Mouse (Mus musculus) adrenal gland, adult (tissue): ENCODE measurements at regions not wholly inside any gene's neighbourhood (a gene's known extent, or its start where the extent isn't known, plus 50 kb on each side); places are given as distances from the start of the nearest gene placed in this dataset.
A peak's percentile ranks its signal among the peaks of the same experiment; 100 is the strongest.

Source experiments
- DNase-seq, 2 experiments: peaks; one replicate each; pipeline ENCODE4 v3.0.0; 2022 to 2023; ENCODE audit warnings: low spot score in 1 of 2; ENCODE audit not compliant: inconsistent age in 2 of 2

DNA sequence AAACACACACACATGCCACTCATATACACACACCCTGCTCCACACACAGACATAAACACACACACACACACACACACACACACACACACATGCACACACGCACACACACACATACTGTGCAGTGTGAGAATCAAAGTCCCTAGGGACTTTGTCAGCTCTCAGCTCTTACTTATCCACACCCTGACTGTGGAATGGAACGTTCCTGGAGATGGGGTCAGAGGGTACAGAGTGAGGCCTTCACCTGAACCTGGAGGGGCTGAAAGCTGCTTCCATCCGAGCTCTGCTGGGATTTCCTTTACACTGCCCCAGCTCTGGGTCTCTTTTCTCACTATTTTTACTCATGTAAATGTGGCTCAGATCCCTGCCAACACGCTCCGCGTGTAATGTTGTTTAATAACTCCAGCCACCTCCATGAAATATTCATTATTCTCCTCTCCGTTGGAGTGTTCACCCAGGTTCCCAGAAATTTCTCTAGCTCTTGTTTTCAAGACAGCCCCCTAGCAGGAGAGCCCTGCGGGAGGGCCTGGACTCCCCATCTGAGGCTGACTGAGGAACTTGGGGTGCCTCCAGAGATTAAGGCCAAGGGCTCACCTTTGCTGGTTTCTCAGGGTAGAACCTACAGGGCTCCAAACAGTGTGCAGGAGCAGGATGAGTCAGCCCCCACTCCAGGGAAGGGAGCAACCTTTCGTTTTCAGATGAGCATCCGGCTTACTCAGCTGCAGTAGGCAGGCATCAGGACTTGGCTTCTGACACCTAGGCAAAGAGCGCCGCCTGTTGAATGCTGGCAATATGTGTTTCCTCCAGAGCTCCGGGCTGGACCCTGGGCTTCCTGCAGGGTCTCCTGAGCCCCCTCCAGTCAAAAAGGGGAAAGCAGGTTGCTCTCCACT lies 360.8 kb upstream of the Dynlrb2 start:
- peak; percentile 60 to 89 for DNase-seq

DNA sequence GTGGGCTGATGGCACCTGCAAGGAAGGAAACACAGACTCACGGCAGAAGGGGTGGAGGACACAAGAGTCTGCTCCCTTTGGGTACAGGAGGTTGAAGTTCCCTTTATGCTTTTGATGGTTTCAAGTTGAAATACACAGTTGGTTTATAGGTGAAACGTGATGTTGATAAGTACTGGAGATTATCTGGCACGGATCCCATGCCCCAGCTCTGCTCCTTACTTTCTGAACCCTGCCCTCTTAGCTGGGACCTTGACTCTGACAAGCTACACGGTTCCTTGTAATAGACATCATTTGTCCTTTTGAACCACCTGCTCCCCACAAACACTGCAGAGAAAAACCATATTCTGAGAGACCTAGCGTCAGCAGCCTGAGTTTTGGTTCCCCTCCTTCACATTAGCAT lies 363.4 kb upstream of the Dynlrb2 start:
- no peak for DNase-seq

DNA sequence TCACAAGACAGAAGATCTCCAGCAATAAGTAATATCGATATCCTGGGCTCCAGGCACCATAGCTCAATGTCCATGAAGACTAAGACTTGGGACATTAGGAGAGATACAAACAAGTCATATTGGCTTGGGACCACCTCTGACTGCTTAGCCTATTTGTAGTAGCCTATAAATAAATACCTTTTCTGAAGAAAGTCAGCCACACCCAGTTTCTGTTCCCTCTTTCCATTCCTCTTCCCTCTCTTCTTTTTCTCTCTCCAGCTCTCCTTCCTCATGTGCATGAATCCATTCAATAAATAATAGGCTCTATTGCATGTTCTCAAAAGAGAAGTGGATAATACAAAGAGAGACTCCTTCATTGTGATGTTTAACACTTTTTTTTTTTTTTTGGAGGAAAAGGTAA lies 364.8 kb upstream of the Dynlrb2 start:
- DNase-seq: no peak

DNA sequence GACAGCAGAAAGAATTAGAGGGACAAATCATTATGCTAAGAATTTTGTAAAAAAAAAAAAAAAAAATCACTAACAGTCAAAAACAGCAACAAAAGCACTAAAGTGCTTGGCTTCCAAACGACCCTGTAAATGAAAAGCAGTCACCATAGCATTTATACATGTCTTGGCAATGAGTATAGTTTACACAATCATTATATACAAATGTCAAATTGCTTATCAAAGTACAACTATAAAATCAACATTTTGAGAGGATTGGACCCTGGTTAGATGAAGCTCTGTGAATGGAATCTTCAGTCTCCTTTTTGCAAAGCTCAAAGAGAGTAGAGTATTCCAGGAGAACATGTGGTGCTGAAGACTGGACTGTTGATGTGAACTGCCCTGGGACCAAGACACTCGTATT lies 367.0 kb upstream of the Dynlrb2 start:
- DNase-seq: no peak

DNA sequence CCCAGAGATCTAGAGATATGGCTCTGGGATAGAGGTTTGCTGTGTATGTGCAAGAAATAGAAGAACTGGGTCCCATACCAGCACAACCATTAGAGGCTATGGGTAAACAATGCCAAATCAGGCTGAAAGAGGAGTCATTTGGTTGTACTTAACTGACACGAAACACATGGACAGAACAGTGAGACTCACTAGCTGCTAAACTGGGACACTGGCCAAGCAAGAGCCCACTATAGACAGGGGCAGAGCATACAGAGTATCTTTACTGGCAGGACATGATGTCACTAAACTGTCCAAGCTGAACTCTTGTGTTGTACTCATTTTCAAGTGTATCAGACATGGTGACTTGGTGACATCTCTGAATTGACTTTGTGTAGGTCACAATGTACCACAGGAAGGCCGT lies 371.3 kb upstream of the Dynlrb2 start:
- no peak for DNase-seq

DNA sequence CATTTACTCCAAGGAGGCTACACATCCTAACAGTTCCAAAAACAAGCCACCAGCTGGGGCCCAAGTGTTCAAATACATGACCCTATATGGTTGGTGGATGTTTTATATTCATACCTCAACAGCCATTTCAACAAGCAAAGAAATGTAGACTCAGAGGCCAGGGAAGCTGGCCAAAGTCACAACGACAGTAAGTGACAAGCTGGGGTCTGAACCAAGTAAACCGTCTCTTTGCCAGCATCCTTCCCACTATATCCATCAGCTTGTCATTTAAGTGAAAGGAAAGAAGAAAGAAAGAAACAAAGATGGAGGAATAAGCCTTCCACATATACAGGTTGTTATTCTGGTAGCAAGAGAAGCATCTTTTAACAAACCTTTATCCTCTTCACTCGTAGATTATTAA lies 371.7 kb upstream of the Dynlrb2 start:
- no peak for DNase-seq

DNA sequence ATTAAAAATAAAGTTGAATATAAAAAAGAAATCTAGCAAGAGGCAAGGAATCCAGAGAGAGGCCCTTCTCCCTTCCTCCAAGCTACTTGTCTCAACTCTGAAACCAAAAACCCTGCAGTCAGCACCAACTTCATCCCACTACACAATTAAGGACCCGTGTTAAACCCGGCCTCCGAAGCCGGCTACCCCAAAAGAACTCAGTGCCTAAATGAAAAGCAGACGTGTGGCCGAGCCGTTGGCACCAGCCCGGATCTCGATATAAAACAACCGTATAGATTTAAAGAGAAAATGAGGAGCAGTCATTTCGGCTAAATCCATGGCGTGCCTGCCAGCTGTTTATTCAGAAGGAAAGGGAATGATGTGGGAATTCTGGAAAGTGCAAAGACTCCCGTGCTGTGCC lies 384.7 kb upstream of the Dynlrb2 start:
- no peak for DNase-seq

DNA sequence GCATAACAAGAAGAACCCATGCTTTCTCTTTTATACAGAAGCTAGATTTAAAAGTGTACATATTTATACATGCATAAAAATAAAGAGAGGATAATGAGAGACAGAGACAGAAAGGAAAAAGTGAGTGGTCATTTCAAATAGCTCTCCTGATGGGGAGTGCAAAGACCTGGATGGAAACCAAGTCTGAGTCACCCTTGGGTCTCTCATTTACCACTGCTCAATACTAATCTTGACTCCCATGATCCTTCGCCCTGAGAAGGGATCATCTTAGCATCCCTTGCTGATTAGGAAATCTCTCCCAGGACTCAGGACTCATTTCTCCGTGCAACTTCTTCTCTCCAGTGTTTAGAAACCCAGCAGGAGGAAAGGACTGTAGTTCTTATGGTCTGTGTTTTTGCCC lies 386.9 kb upstream of the Dynlrb2 start:
- no peak for DNase-seq

DNA sequence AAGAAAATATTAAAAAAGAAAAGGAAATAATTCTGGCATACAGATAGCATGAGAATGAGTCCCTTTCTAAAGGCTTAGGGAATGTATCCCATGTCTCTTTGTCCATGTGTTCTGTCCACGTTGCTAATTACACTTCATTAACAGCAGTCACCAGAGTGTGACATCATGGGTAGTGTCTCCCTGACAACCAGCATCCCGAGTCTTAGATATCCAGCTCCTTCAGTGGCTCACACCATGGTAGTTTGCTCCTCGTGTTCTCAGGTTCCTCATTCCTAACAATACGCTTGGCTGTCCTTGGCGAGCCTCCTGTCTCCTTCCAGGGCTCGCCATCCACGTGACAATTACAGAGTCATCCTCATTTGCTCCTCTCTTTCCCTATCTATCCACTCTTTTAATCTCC lies 388.1 kb upstream of the Dynlrb2 start:
- DNase-seq: no peak

DNA sequence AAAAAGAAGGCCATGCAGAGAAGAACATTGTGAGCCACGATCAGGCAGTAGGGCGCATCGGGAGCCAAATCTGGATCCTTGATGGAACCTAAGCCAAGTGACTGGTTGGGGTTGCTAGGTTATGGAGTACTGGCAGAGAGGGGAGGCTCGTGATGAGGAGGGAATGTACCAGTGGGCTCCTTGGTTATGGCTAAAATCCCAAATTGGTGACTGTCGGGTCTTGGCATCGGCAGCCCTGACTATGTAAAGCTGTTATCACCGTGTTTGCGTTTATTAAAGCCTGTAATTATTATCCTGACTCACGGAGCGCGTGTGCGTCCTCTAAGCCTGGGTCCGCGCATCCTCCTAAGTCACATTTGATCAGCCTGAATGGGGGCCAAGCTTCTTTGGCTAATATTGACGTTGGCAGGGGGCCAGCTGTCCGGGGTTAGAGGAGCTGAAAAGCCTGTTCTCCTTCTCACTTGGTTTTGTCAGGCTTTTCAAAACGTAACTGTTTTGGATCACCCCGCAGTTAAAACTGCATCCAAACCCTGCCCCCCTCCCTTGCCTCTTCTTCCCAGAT lies 388.9 kb upstream of the Dynlrb2 start:
- DNase-seq: peak; percentile 33 to 61

DNA sequence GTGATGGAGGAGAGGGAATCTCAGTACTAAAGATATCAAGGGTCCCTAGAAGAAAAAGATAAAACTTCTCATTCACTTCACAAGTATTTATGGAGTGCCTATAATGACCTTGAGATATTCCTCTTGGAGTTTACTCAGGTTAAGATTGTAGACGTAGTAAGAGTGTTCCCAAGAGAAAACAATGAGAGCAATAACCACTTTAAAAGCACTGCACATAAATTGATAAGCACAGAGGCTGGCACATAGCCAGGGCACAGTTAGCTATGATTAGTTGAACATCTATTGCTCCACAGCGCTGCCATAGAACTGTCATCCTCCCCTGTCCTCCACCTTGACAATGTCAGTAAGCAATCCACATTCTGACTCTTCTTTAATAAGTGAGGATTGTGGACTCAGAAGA lies 389.8 kb upstream of the Dynlrb2 start:
- peak in 1 of 2 experiments; percentile 27 for DNase-seq

DNA sequence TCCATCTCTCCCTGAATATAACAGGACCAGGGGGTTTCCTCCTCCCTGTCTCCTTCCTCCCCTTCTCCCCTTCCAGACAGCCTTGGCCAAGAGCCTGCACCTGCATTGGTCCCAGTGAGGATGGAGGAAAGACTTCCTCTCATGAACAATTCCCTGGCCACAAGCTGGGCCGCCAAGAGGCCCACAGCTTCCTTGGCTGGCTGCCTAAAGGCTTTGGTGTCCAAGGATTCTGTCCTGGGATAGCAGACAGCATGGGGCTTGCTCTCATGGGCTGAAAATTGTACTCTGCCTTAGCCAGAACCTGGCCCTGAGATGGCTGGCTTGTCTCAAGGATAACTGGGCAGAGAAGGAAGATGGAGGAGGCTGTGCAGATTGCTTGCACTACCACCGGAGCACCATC lies 390.3 kb upstream of the Dynlrb2 start:
- DNase-seq: peak; percentile 14 to 45

DNA sequence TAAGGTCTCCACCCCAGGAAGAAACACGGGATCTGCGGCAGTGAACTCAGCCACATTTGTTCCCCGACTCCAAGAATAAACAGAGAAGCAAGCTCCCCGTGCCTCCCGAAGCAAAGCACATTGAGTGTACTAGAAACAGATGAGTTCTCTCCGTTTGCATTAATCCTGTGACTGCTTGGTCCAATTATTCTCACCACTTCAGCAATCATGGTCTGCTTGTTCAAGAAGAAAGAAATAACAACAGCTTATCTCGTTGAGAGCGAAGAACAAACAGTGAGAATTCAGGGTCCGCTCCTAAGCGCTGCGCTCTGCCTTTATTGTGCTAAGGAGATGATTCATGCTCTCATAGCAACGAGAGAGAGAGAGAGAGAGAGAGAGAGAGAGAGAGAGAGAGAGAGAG lies 393.6 kb upstream of the Dynlrb2 start:
- peak in 1 of 2 experiments; percentile 33 for DNase-seq

DNA sequence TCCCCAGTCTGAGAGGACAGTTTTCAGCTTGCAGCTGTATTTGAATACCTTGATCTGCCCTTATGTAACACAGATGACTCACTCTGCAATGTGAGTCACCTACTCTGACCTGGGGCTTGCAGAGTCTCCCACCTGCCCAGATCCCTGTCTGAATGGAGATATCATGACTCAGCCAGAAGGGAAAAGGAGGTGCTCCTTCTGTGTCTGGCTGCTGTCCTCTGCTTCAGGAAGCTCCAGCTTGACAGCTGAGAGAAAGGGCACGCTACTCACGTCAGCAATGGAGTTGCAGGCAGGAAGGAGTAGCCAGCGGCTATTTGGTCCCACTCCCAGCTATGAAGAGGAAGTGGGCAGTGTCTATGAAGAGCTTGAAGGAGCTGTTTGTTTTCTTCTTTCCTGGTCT lies 389.1 kb upstream of the Maf start:
- peak; percentile 29 to 58 for DNase-seq

DNA sequence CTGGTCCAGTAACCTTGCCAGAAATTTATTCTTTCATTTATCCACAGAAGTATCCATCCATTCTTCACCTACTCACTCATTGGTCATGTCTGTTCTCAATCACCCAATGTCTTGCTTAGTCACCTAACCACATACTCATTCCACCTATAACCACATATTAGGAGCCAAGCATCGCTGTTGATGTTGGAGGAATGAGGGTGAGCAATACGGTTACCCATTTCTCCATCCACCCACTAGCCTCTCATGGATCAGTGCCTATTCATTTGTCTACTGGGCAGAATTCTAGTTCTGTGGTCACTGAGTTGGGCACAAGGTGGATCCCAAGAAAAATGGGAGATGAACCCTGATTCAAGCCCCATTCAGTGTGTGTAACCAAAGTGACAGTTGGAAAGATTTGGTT lies 375.6 kb upstream of the Maf start:
- no peak for DNase-seq

DNA sequence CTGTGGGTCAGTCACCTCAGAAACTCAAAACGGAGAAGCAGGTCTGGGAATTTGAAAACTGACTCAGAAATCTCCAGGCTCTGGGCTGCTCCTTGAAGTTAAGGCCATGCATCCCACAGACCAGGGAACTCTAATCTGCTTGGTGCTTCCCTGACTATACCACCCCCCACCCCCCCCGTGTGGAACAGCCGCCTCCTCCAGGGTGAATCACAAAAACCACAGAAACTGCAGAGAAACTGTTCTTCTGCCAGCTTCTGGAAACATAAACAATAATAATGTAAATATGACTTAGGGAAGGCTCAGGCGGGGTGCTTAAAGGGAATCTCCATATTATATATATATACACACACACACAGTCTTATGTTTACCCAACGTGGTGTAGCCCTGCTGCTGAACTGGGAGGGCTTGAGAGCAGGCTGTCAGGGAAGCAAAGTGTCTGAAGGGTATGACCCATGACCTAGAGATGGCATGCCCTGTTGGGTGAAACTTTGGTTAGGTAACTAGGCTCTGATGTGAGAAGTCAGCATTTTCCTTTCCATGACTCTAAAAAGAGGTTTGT lies 371.3 kb upstream of the Maf start:
- DNase-seq: no peak

DNA sequence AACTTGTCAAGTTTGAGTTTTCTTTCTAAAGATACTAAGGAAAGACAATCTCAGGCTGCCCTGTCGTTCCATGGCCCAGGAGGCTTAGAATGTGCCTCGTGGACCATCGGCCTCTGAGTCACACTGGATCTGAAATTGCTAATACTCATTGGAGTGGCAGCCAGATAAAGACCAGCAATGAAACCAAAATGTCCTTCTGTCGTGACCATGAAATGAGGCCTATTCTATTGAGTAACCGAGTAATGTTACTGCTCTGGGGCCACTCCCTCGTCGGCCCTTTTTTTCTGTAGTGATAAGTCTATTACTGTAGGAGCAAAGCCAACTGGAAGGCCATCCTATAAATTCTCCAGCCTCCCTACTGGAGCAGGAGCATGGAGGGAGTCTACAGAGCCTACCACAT lies 363.9 kb upstream of the Maf start:
- DNase-seq: peak; percentile 13 to 80

DNA sequence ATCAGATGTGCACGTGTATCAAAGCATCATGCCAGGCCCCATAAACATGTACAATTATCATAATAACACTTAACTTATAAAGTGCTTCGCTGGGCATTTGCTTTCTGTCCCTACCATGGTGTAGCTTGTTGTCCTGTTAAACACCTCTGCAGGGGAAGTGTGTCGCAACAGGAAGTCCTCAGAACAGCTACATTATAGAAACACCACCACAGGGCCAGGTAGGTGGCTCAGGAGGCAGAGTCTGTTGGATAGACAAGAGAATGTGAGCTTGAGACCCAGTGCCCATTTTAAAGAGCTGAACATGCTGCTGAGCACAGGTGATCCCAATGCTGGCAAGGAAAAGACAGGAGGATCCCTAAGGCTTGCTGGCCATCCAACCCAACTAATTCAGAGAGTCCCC lies 361.9 kb upstream of the Maf start:
- DNase-seq: no peak

DNA sequence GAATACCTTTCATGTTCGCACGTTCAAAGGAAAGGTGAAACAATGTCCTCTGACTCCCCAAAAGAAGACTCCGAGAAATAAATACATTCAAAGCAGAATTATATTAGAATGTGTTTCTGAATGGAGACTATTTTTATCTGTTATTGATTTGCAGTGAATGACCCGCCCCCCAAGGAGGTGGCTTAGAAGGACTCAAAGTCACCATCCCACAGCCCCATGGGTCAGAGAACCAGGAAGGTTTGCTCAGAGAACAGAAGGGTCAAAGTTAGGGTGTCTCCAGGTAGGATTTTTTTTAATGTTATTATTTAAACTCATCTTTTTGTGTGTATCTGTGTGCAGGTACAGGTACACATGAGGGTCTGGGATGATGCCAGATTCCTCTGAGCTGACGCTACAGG lies 360.4 kb upstream of the Maf start:
- DNase-seq: no peak

DNA sequence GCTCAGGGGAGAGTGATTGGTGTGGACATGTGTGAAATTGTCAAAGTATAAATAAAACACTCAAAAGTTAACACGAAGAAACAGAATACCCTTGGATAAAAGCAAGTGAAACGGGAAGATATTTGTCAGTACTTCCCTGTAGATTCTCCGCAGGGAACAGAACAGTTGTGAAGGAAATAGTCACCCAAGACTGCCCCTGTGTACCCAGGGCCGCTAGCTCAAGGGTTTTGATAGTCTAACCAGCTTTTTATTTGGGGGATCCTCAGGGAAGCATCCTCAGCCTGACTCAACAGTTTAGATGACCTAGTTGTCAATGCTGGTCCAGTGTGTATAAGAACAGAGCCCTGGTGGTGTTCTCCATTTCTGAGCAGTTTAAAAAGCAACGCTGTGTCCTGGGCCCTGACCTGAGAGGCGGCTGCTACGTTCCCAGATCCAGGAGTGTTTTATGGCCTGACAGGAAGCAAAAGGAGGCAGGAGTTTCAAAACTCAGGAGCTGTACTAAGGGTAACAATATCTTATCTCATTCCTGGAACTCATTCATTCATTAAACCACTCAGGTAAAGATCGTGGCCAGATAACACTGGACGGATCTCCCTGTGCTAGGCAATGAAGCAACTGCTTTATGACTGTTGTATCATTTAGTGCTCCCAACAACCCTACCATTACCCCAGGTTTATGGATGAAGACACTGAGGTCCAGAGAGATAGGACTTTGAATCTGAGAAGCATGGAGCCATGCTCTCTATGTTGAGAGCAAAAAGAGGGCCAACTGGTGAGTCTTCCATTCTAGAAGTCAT lies 359.8 kb upstream of the Maf start:
- no peak for DNase-seq

DNA sequence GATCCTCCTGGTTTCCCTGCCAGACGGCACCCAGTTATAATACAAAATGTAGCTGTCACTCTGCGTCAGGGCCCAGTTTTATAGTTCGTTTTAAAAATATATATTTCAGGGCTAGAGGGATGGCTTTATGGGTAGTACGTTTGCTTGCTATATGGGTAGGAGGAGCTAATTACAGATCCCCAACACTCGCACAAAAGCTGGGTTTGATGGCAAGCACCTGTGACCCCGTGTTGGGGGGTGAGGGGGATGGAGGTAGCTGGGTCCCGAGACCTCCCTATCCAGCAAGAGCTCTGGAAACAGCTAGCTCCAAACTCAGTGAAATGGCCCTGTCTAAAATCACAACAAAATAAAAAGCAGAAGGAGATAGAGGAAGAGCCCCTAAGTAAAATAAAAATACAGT lies 358.3 kb upstream of the Maf start:
- DNase-seq: no peak

DNA sequence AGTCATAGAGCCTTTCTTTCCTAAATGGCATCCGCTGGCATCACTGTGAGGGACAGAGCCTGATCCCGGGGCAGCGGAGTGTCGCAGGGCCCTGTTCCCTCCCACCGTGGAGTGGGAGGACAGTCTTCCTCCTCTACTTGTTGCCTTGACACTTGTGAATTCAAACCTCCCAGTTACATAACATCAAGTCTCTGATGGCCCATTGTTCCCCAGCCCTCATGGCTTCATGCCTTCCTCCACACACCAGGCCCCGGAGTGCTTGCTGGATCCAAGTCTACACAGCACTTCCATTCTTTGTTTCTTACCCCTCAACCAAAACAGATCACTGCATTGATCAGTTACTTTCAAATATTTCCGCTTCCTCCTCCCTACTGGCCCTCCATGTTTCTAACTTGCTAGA lies 357.7 kb upstream of the Maf start:
- DNase-seq: no peak
